Mouse (Mus musculus) myocyte (in vitro differentiated cells): ENCODE results near the gene Htr1d. TPM values are rescaled to one million over a fixed set of nuclear protein-coding genes. Genes with fewer than 3 reads are reported as not detected.
A peak's percentile ranks its signal among the peaks of the same experiment; 100 is the strongest.

Source experiments
- H3K27me3 ChIP-seq: one replicate; pipeline ENCODE4 v1.6.1; 2011; ENCODE audit not compliant: control insufficient read depth, insufficient read depth, insufficient read length
- H3K36me3 ChIP-seq: one replicate; pipeline ENCODE4 v1.6.1; 2011; ENCODE audit not compliant: control insufficient read depth, insufficient read depth
- H3K4me2 ChIP-seq: one replicate; pipeline ENCODE4 v1.6.1; 2011; ENCODE audit warnings: low read depth, control low read depth
- H3K4me3 ChIP-seq: one replicate; pipeline ENCODE4 v1.5.1; 2011; ENCODE audit warnings: mild to moderate bottlenecking, control low read depth, moderate library complexity
- H3K79me2 ChIP-seq: one replicate; pipeline ENCODE4 v1.6.1; 2011; ENCODE audit not compliant: control insufficient read depth, insufficient read depth
- H3ac ChIP-seq: one replicate; pipeline ENCODE4 v1.6.1; 2011; ENCODE audit not compliant: control insufficient read depth, insufficient read length
- CEBPB ChIP-seq: IDR thresholded peaks from 2 replicates; pipeline ENCODE4 v1.6.1; 2011; ENCODE audit warnings: mild to moderate bottlenecking, moderate library complexity; ENCODE audit not compliant: poor library complexity, insufficient read depth, severe bottlenecking
- E2F4 ChIP-seq: IDR thresholded peaks from one replicate; pipeline ENCODE4 v1.6.1; 2011; ENCODE audit warnings: mild to moderate bottlenecking, control low read depth, moderate library complexity; ENCODE audit not compliant: insufficient read depth
- MAX ChIP-seq: IDR thresholded peaks from one replicate; pipeline ENCODE4 v1.6.1; 2011; ENCODE audit warnings: low read depth, mild to moderate bottlenecking, control low read depth
- MYOD1 ChIP-seq, 3 experiments: IDR thresholded peaks; one replicate each; pipeline ENCODE4 v1.6.1; 2011; ENCODE audit warnings: control low read depth in 2 of 3, low read depth in 2 of 3, mild to moderate bottlenecking in 2 of 3, moderate library complexity in 1 of 3; ENCODE audit not compliant: insufficient read length in 2 of 3, control insufficient read depth in 1 of 3
- MYOG ChIP-seq, 3 experiments: IDR thresholded peaks; one replicate each; pipeline ENCODE4 v1.6.1; 2011; ENCODE audit warnings: control low read depth in 2 of 3, low read depth in 2 of 3, mild to moderate bottlenecking in 2 of 3; ENCODE audit not compliant: insufficient read length in 2 of 3, control insufficient read depth in 1 of 3, insufficient read depth in 1 of 3
- POLR2A ChIP-seq: IDR thresholded peaks from one replicate; pipeline ENCODE4 v1.6.1; 2011; ENCODE audit warnings: low read depth, mild to moderate bottlenecking, control low read depth, moderate library complexity; ENCODE audit not compliant: insufficient read length
- POLR2AphosphoS2 ChIP-seq: IDR thresholded peaks from one replicate; pipeline ENCODE4 v1.6.1; 2011; ENCODE audit warnings: low read depth, control low read depth; ENCODE audit not compliant: insufficient read length
- REST ChIP-seq: IDR thresholded peaks from one replicate; pipeline ENCODE4 v1.6.1; 2011; ENCODE audit warnings: mild to moderate bottlenecking, control low read depth, moderate library complexity; ENCODE audit not compliant: insufficient read depth, insufficient read length
- SRF ChIP-seq: IDR thresholded peaks from one replicate; pipeline ENCODE4 v1.6.1; 2011; ENCODE audit warnings: low read depth; ENCODE audit not compliant: control insufficient read depth, insufficient read length
- TCF12 ChIP-seq: IDR thresholded peaks from one replicate; pipeline ENCODE4 v1.6.1; 2011; ENCODE audit warnings: mild to moderate bottlenecking, control low read depth; ENCODE audit not compliant: poor library complexity, insufficient read depth, severe bottlenecking
- TCF3 ChIP-seq: IDR thresholded peaks from one replicate; pipeline ENCODE4 v1.6.1; 2011; ENCODE audit warnings: low read depth, control low read depth; ENCODE audit not compliant: insufficient read length
- USF1 ChIP-seq: IDR thresholded peaks from one replicate; pipeline ENCODE4 v1.6.1; 2011; ENCODE audit warnings: low read depth, mild to moderate bottlenecking, control low read depth, moderate library complexity
- polyA plus RNA-seq: library from polyadenylated mRNA; unstranded; fragments of >200 nt; fragmentation: generic; extraction: Trizol; gene quantifications from one replicate; pipeline ENCODE4 v1.2.1, GENCODE M21; 2012; ENCODE audit warnings: missing spikeins

The Htr1d gene
- polyA plus RNA-seq, 1 experiment, result 0.11 TPM

DNA sequence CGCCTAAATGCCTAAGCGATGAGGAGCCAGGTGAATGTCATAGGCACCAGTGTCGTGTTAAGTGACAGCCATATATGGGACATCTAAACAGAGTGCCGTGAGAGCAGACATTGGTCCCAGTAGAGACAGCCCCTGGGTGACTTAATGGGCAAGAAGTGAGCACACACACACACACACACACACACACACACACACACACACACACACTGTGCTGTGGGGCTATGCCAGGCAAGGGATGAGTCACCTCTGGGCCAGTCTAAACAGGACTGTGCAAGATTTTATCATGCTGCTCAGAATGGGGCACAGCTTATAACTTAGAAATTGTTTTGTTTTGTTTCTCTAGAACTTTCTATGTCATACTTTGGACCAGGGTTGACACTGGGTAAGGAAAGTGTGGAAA is 10.7 kb downstream of the Htr1d start:
- Histone ChIP-seq H3K4me3 (no peak overlapping the region), H3K27me3 (no peaks in the 10 kb centered on the region), H3ac (no peak overlapping the region), H3K36me3 (no peaks in the 10 kb centered on the region), H3K4me2 (peak overlapping the region; percentile 64), H3K79me2 (no peaks in the 10 kb centered on the region)
- TF ChIP-seq TCF12 (no peak), POLR2A (peak; percentile 32), MYOD1 (IDR thresholded peaks at IDR 0.05; ENCODE audit: control insufficient read depth in 1 of 3, insufficient read length in 2 of 3, low read depth in 2 of 3) (peak in 1 of 3 experiments; percentile 30)

DNA sequence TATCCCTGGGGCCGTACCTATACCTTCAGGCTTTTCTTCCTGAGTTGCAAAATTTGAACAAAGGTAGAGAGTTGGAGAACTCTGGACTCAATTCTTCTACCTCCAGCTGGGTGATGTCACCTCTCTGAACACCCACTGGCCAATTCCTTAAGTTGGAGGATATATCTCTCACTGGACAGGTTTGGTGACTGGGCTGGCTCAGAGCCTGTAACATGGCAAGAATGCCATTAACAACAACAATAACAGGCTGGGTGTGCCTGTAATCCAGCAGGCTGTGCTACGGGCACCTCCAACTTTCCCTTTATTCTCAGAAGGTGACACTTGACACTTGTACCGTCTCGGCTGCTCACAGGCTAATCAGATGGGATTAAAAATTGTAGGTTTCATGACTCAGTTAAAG is 15.8 kb downstream of the Htr1d start:
- Histone ChIP-seq H3ac (no peak overlapping the region), H3K4me2 (no peak overlapping the region), H3K4me3 (no peak overlapping the region), H3K36me3 (no peaks in the 10 kb centered on the region), H3K79me2 (no peaks in the 10 kb centered on the region), H3K27me3 (no peaks in the 10 kb centered on the region)
- no peak for TF ChIP-seq CEBPB
- TF ChIP-seq E2F4, result no peak
- TF ChIP-seq TCF3, result no peak
- no peak for TF ChIP-seq MYOD1 (IDR thresholded peaks at IDR 0.05; ENCODE audit: control insufficient read depth in 1 of 3, insufficient read length in 2 of 3, low read depth in 2 of 3)
- no peak for TF ChIP-seq REST
- TF ChIP-seq POLR2AphosphoS2, result no peak
- no peak for TF ChIP-seq SRF
- TF ChIP-seq MYOG (IDR thresholded peaks at IDR 0.05; ENCODE audit: control insufficient read depth in 1 of 3, insufficient read depth in 1 of 3, insufficient read length in 2 of 3, low read depth in 2 of 3), result no peak
- no peak for TF ChIP-seq USF1
- no peak for TF ChIP-seq POLR2A
- TF ChIP-seq TCF12, result no peak

- TF ChIP-seq POLR2AphosphoS2, result no peak
- no peak for TF ChIP-seq TCF12
- TF ChIP-seq REST, result no peak
- Histone ChIP-seq H3K79me2 (no peaks in the 10 kb centered on the region), H3K36me3 (no peaks in the 10 kb centered on the region), H3K4me3 (no peak overlapping the region), H3K27me3 (no peaks in the 10 kb centered on the region), H3ac (no peak overlapping the region), H3K4me2 (peak overlapping the region; percentile 61)
Measured at GRCm38 (mm10) chr4:136441354-136442043, 18.2 kb downstream of the Htr1d start.

GRCm38 (mm10) chr4:136444561-136444960 is 21.2 kb downstream of the Htr1d start:
- TF ChIP-seq E2F4 (no peak), REST (no peak), USF1 (no peak), CEBPB (no peak), SRF (no peak), POLR2A (no peak)
- Histone ChIP-seq H3K36me3 (no peaks in the 10 kb centered on the region), H3K4me2 (no peak overlapping the region), H3ac (no peak overlapping the region), H3K4me3 (no peak overlapping the region), H3K27me3 (no peaks in the 10 kb centered on the region), H3K79me2 (no peaks in the 10 kb centered on the region)

GRCm38 (mm10) chr4:136449795-136450194 is 26.5 kb downstream of the Htr1d start:
- no peak for TF ChIP-seq MYOD1 (IDR thresholded peaks at IDR 0.05; ENCODE audit: control insufficient read depth in 1 of 3, insufficient read length in 2 of 3, low read depth in 2 of 3)
- no peak for TF ChIP-seq MAX
- TF ChIP-seq POLR2AphosphoS2, result no peak
- TF ChIP-seq CEBPB, result no peak
- no peak for TF ChIP-seq TCF3
- no peak for TF ChIP-seq SRF
- no peak for TF ChIP-seq POLR2A
- TF ChIP-seq MYOG (IDR thresholded peaks at IDR 0.05; ENCODE audit: control insufficient read depth in 1 of 3, insufficient read depth in 1 of 3, insufficient read length in 2 of 3, low read depth in 2 of 3), result no peak
- TF ChIP-seq REST, result no peak
- no peak for TF ChIP-seq USF1
- no peaks in the 10 kb centered on the region for H3K36me3 ChIP-seq
- no peak overlapping the region for H3K4me2 ChIP-seq
- H3ac ChIP-seq, result no peak overlapping the region
- no peaks in the 10 kb centered on the region for H3K27me3 ChIP-seq
- no peak overlapping the region for H3K4me3 ChIP-seq
- no peaks in the 10 kb centered on the region for H3K79me2 ChIP-seq
